Mouse (Mus musculus) small intestine, adult 2 months (tissue): ENCODE results near the gene Olfr372.
"Not testable (repeated sequence)": the region's sequence is repeated elsewhere in the genome, so short reads cannot be mapped to it uniquely, and the experiment has no call there.

Experiments used
- CTCF ChIP-seq: fragments of 200-500 bp; IDR thresholded peaks from 2 replicates; pipeline ENCODE4 v1.5.1; 2012; ENCODE audit warnings: low read depth, mild to moderate bottlenecking, control low read depth, inconsistent platforms, low read length, moderate library complexity, mixed read lengths; ENCODE audit not compliant: insufficient replicate concordance, insufficient read length; ENCODE audit errors: extremely low read depth
- POLR2A ChIP-seq: fragments of 200-500 bp; IDR thresholded peaks from 2 replicates; pipeline ENCODE4 v1.6.1; 2012; ENCODE audit warnings: low read depth, mild to moderate bottlenecking, control low read depth, inconsistent platforms, low read length, moderate library complexity

DNA sequence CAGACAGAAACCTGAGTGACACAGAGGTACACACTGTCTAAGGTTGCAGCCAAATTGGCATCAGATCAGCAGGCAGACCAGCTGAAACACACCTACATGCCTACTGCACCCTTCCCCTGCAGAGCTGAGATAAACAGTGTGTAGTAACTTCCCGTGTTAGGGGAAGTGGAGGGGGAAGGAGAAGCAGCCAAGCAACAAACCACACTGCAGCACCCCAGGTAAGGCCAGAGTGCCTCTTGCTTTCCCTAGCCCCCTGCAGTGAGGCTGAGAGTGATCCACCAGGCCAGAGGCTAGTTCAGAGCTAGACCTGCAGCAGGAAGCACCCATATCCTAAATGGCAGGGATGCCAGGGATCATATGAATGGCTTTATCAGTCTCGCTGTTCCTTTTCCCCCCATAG, 23.7 kb upstream of the Olfr372 start:
- TF ChIP-seq POLR2A, CTCF: not testable (repeated sequence)
